Mouse (Mus musculus) frontal cortex, adult 2 months (tissue): ENCODE results near the gene C730034F03Rik. TPM values are rescaled to one million over a fixed set of nuclear protein-coding genes. Genes with fewer than 3 reads are reported as not detected.
"Not testable (repeated sequence)": the region's sequence is repeated elsewhere in the genome, so short reads cannot be mapped to it uniquely, and the experiment has no call there.

Source experiments
- DNase-seq, 2 experiments: peaks; one replicate each; pipeline ENCODE4 v3.0.0; 2022; ENCODE audit warnings: low spot score in 1 of 2; ENCODE audit errors: extremely low spot score in 1 of 2
- polyA plus RNA-seq: library from polyadenylated mRNA; depleted of rRNA; stranded (reverse); fragments of >200 nt; gene quantifications from 2 replicates; pipeline ENCODE4 v1.2.3, GENCODE M21; 2012; rRNA removed

Gene C730034F03Rik
- polyA plus RNA-seq = 3.2 and 3.8 TPM in 2 replicates

- DNase-seq = peak; percentile 93 to 97
Measured at GRCm38 (mm10) chr15:89429352-89430221, at the start of gene C730034F03Rik, which contains the start of the genes Gm44502 and Chkb. Gene C730034F03Rik, plus strand, starts transcription at chr15:89429589. Gene Gm44502, minus strand, starts transcription at chr15:89429696. Gene Chkb, minus strand, starts transcription at chr15:89429908.

GRCm38 (mm10) chr15:89384617-89385016, 44.8 kb upstream of the C730034F03Rik start, which contains the start of gene Klhdc7b:
Gene Klhdc7b, plus strand, starts transcription at chr15:89384917.
- no peak for DNase-seq

- no peak for DNase-seq
Measured at GRCm38 (mm10) chr15:89387127-89387526, 42.3 kb upstream of the C730034F03Rik start.

- no peak for DNase-seq
Measured at GRCm38 (mm10) chr15:89390081-89390480, 39.3 kb upstream of the C730034F03Rik start.

GRCm38 (mm10) chr15:89396883-89397282, 32.5 kb upstream of the C730034F03Rik start:
- no peak for DNase-seq

- DNase-seq = no peak
Measured at GRCm38 (mm10) chr15:89398146-89398545, 31.2 kb upstream of the C730034F03Rik start.

- no peak for DNase-seq
Measured at GRCm38 (mm10) chr15:89399716-89400115, 29.7 kb upstream of the C730034F03Rik start.

- DNase-seq = no peak
Measured at GRCm38 (mm10) chr15:89402471-89402870, 26.9 kb upstream of the C730034F03Rik start.

- no peak for DNase-seq
Measured at GRCm38 (mm10) chr15:89404831-89405623, 24.4 kb upstream of the C730034F03Rik start.

GRCm38 (mm10) chr15:89406691-89407090, 22.7 kb upstream of the C730034F03Rik start:
- no peak for DNase-seq

- no peak for DNase-seq
Measured at GRCm38 (mm10) chr15:89410118-89410517, 19.3 kb upstream of the C730034F03Rik start, which contains the start of gene Syce3. Gene Syce3, minus strand, starts transcription at chr15:89410503.

- DNase-seq = no peak
Measured at GRCm38 (mm10) chr15:89415282-89415681, 14.1 kb upstream of the C730034F03Rik start.

- DNase-seq = no peak
Measured at GRCm38 (mm10) chr15:89421938-89422337, 7.5 kb upstream of the C730034F03Rik start.

GRCm38 (mm10) chr15:89424621-89425020, 4.8 kb upstream of the C730034F03Rik start:
- no peak for DNase-seq

- no peak for DNase-seq
Measured at GRCm38 (mm10) chr15:89425711-89426121, 3.7 kb upstream of the C730034F03Rik start, which contains the start of gene Cpt1b. Gene Cpt1b, minus strand, starts transcription at chr15:89425863.

- no peak for DNase-seq
Measured at GRCm38 (mm10) chr15:89426716-89427115, 2.7 kb upstream of the C730034F03Rik start.

GRCm38 (mm10) chr15:89428136-89428790, 1.1 kb upstream of the C730034F03Rik start:
- no peak for DNase-seq

- DNase-seq = no peak
Measured at GRCm38 (mm10) chr15:89428821-89429351, 503 bp upstream of the C730034F03Rik start.

GRCm38 (mm10) chr15:89430341-89430740, 952 bp downstream of the C730034F03Rik start:
- no peak for DNase-seq

- not testable (repeated sequence) for DNase-seq
Measured at GRCm38 (mm10) chr15:89430771-89431170, 1.4 kb downstream of the C730034F03Rik start.
